Comparison of ENCODE assay signal across 18 mouse cellular contexts in the genomic region with DNA sequence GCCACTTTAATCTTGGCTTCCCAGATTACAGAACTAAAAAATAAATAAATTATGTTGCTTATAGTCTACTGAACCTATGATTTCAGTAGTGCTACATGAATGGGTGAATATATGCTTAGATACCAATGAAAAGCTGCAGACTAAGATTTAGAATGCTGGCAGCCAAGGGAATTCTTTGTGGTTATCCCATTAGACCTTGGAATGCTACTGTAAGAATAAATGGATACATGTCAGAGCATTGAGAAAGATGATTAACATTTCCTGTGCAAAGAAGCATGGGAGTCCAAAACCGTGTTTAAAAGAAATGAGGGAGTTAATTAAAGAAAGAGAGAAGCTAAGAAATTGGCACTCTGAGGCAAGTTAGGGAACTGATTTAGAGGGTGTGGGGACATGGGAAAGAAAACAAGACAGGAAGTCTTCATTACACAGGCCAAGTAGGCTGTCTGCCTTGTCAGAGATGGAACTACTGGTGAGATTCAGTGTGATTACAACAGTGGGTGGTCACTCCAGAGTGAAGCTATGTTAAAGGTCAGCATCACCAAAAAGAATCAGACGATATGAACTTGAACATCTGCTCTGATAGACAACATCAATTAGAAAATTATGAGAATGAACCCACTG. TPM values are rescaled to one million over a fixed set of nuclear protein-coding genes. Genes with fewer than 3 reads are reported as not detected.
"Had no signal": no experiment of that assay in that cellular context is flagged by ENCODE, and none has a peak within 500 bp of the region (broad histone marks: within the 10 kb centered on the region; RNA-seq: fewer than 3 reads in every experiment).

No protein-coding gene starts in this region.

- H3K4me2 ChIP-seq: intestine, embryonic 15.5 days; limb, embryonic 15.5 days; liver, embryonic 12.5 days; neural tube, embryonic 12.5 days had no signal

- H3K27ac ChIP-seq: intestine, embryonic 15.5 days; limb, embryonic 15.5 days; liver, embryonic 12.5 days; midbrain, embryonic 10.5 days; neural tube, embryonic 12.5 days had no signal

- H3K4me1 ChIP-seq: intestine, embryonic 15.5 days; limb, embryonic 15.5 days; liver, embryonic 12.5 days; midbrain, embryonic 10.5 days; neural tube, embryonic 12.5 days had no signal

- DNase-seq: kidney, adult 2 months; layer of hippocampus, postnatal 36 days; lung, postnatal 4 days; midbrain, embryonic 14.5 days; retina, postnatal 1 day; right cerebral cortex, postnatal 4 days; spleen, adult 18-20 months; thymus, adult 18-20 months; thymus, postnatal 14 days had no signal

- H3K4me3 ChIP-seq: intestine, embryonic 15.5 days; limb, embryonic 15.5 days; liver, embryonic 12.5 days; midbrain, embryonic 10.5 days; neural tube, embryonic 12.5 days had no signal

- H3K36me3 ChIP-seq: intestine, embryonic 15.5 days; limb, embryonic 15.5 days; liver, embryonic 12.5 days; midbrain, embryonic 10.5 days; neural tube, embryonic 12.5 days had no signal

- H3K9ac ChIP-seq: intestine, embryonic 15.5 days; limb, embryonic 15.5 days; liver, embryonic 12.5 days; neural tube, embryonic 12.5 days had no signal

- H3K27me3 ChIP-seq: intestine, embryonic 15.5 days; limb, embryonic 15.5 days; liver, embryonic 12.5 days; neural tube, embryonic 12.5 days had no signal

- H3K9me3 ChIP-seq: intestine, embryonic 15.5 days; limb, embryonic 15.5 days; liver, embryonic 12.5 days; midbrain, embryonic 10.5 days; neural tube, embryonic 12.5 days had no signal

- ATAC-seq: intestine, embryonic 15.5 days; liver, embryonic 12.5 days had no signal

RNA-seq across cellular contexts. Expression of gene Speer4f2, which starts 43.9 kb away (rescaled TPM):
- polyA plus RNA-seq: intestine, embryonic 15.5 days; limb, embryonic 11.5 days; limb, embryonic 15.5 days; liver, embryonic 12.5 days; liver, embryonic 16.5 days; lung, embryonic 16.5 days; midbrain, embryonic 10.5 days; midbrain, embryonic 14.5 days; neural tube, embryonic 12.5 days; stomach, embryonic 14.5 days had no signal
